18 mouse cellular contexts compared by ENCODE assay signal in the genomic region with DNA sequence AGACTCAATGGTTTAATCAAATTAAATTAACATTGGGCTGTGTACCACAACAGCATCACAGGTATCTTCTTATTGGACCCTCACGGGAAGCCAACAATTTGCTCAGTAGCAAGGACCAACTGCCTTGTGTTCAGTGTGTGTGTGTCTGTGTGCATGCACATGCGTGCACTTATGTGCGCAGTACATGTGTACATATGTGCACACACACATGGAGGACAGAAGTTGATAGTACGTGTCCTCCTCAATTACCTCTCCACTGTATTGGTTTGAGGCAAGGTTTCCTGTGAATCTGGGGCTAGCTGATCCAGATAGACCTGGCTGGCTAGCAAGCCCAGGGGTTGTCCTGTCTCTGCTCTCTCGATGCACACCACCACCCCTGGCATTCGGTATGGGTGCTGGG.
DNase-seq lines count a peak whose midpoint lies in the region; ATAC-seq lines count a peak whose summit lies in the region.
"Had no signal": no experiment of that assay in that cellular context is flagged by ENCODE, and none has a peak within 500 bp of the region (broad histone marks: within the 10 kb centered on the region; RNA-seq: fewer than 3 reads in every experiment).

No protein-coding gene starts in this region.

- no peak overlapping the region for H3K4me2 ChIP-seq in heart, embryonic 12.5 days
- peak overlapping the region; percentile 51; the same call in 1 of the 2 replicates for H3K4me2 ChIP-seq in liver, embryonic 15.5 days
- no peak overlapping the region for H3K4me2 ChIP-seq in liver, embryonic 11.5 days
- H3K4me2 ChIP-seq: embryonic facial prominence, embryonic 12.5 days; forebrain, embryonic 15.5 days; hindbrain, embryonic 12.5 days had no signal

- no peaks in the 10 kb centered on the region for H3K36me3 ChIP-seq in heart, embryonic 12.5 days
- H3K36me3 ChIP-seq in liver, embryonic 15.5 days (replicated peaks) = no peaks in the 10 kb centered on the region
- H3K36me3 ChIP-seq in liver, embryonic 11.5 days (ENCODE audit: control insufficient read depth, insufficient read depth, low read length) = no peaks in the 10 kb centered on the region; the same call in 1 of the 2 replicates
- H3K36me3 ChIP-seq: embryonic facial prominence, embryonic 12.5 days; forebrain, embryonic 15.5 days; hindbrain, embryonic 12.5 days had no signal

- no peak for ATAC-seq in heart, embryonic 12.5 days (ENCODE audit: insufficient number of reproducible peaks, low FRiP score)
- no peak for ATAC-seq in liver, embryonic 15.5 days (ENCODE audit: insufficient read depth)
- no peak for ATAC-seq in liver, embryonic 11.5 days (replicated peaks; ENCODE audit: low FRiP score)
- ATAC-seq: activated CD4-positive, CD25-positive, alpha-beta regulatory T cell, adult 4 months; forebrain, embryonic 15.5 days; Patski had no signal

- H3K27me3 ChIP-seq in heart, embryonic 12.5 days (replicated peaks) = no peaks in the 10 kb centered on the region
- no peaks in the 10 kb centered on the region for H3K27me3 ChIP-seq in liver, embryonic 15.5 days
- H3K27me3 ChIP-seq in liver, embryonic 11.5 days (replicated peaks; ENCODE audit: control insufficient read depth, insufficient read depth, low read length) = no peaks in the 10 kb centered on the region
- H3K27me3 ChIP-seq: CH12.LX; embryonic facial prominence, embryonic 12.5 days; forebrain, embryonic 15.5 days; hindbrain, embryonic 12.5 days; Patski had no signal

- 0 out of 2 replicates have a peak overlapping the region, but pooled peaks have one; percentile 18 for H3K9ac ChIP-seq in heart, embryonic 12.5 days
- H3K9ac ChIP-seq in liver, embryonic 15.5 days = no peak overlapping the region
- H3K9ac ChIP-seq in liver, embryonic 11.5 days (ENCODE audit: low read depth, low read length) = no peak overlapping the region
- H3K9ac ChIP-seq: embryonic facial prominence, embryonic 12.5 days; forebrain, embryonic 15.5 days; hindbrain, embryonic 12.5 days had no signal

- 88% methylated on average over 6 of the region's 6 CpGs for WGBS in heart, embryonic 12.5 days
- WGBS in liver, embryonic 15.5 days (ENCODE audit: insufficient replicate concordance) = 83% methylated on average over 6 of the region's 6 CpGs
- WGBS in liver, embryonic 11.5 days = 87% methylated on average over 6 of the region's 6 CpGs

- peaks cover 10% of the 10 kb centered on the region; the same call in 1 of the 2 replicates for H3K4me1 ChIP-seq in heart, embryonic 12.5 days (replicated peaks)
- H3K4me1 ChIP-seq in liver, embryonic 15.5 days (replicated peaks) = peaks cover 20% of the 10 kb centered on the region
- H3K4me1 ChIP-seq in liver, embryonic 11.5 days (replicated peaks; ENCODE audit: control insufficient read depth, insufficient read depth, low read length) = peaks cover 6% of the 10 kb centered on the region
- H3K4me1 ChIP-seq: forebrain, embryonic 15.5 days; hindbrain, embryonic 12.5 days had no signal

- no peak for DNase-seq in heart, postnatal 4 days
- no peak for DNase-seq in liver, embryonic 11.5 days (ENCODE audit: low spot score)
- peak; percentile 16 for DNase-seq in testis, postnatal 10 days (ENCODE audit: low spot score)
- no peak for DNase-seq in testis, postnatal 14 days (ENCODE audit: low spot score)
- DNase-seq: adrenal gland, postnatal 14 days; cerebellum, adult 11-12 months; cerebellum, adult 9-10 months; cerebellum, postnatal 25 days; gastrocnemius, postnatal 10 days; heart, postnatal 36 days had no signal

- no peak overlapping the region for H3K27ac ChIP-seq in heart, embryonic 12.5 days (ENCODE audit: poor library complexity, severe bottlenecking)
- H3K27ac ChIP-seq in liver, embryonic 15.5 days (replicated peaks) = peak overlapping the region; percentile 22; the same call in 1 of the 2 replicates
- no peak overlapping the region for H3K27ac ChIP-seq in liver, embryonic 11.5 days (ENCODE audit: low read depth, low read length)
- H3K27ac ChIP-seq: forebrain, embryonic 15.5 days; hindbrain, embryonic 12.5 days had no signal

- H3K4me3 ChIP-seq in heart, embryonic 12.5 days = no peak overlapping the region
- no peak overlapping the region for H3K4me3 ChIP-seq in liver, embryonic 15.5 days (replicated peaks)
- no peak overlapping the region for H3K4me3 ChIP-seq in liver, embryonic 11.5 days (ENCODE audit: low read depth, low read length)
- H3K4me3 ChIP-seq: embryonic facial prominence, embryonic 12.5 days; forebrain, embryonic 15.5 days; hindbrain, embryonic 12.5 days had no signal

- H3K9me3 ChIP-seq in heart, embryonic 12.5 days (replicated peaks) = peaks cover 2% of the 10 kb centered on the region; the same call in 1 of the 2 replicates
- no peaks in the 10 kb centered on the region; the same call in 1 of the 2 replicates for H3K9me3 ChIP-seq in liver, embryonic 15.5 days (replicated peaks)
- 0 out of 2 replicates have a peak, but pooled peaks cover 2% of the 10 kb centered on the region for H3K9me3 ChIP-seq in liver, embryonic 11.5 days (ENCODE audit: control insufficient read depth, low read length)
- H3K9me3 ChIP-seq: embryonic facial prominence, embryonic 12.5 days had no signal
